Mouse (Mus musculus) limb, embryonic 15.5 days (tissue): ENCODE results near the gene Xdh. TPM values are rescaled to one million over a fixed set of nuclear protein-coding genes. Genes with fewer than 3 reads are reported as not detected.

Experiments used
- ATAC-seq: fragments of 200-750 bp; cut with Nextera tagmentation; 2 replicates; pipeline ENCODE4 v1.8.0; 2017; ENCODE audit warnings: low read depth, moderate TSS enrichment; ENCODE audit not compliant: insufficient number of reproducible peaks, low FRiP score, low TSS enrichment
- H3K27ac ChIP-seq: fragments of 300-500 bp; sonication (generic); 2 replicates; pipeline ENCODE4 v1.5.1; 2015; ENCODE audit warnings: moderate library complexity, mild to moderate bottlenecking, inconsistent platforms
- H3K27me3 ChIP-seq: fragments of 300-500 bp; sonication (generic); 2 replicates; pipeline ENCODE4 v1.6.1; 2015; ENCODE audit warnings: inconsistent platforms
- H3K36me3 ChIP-seq: fragments of 300-500 bp; sonication (generic); 2 replicates; pipeline ENCODE4 v1.6.1; 2015; ENCODE audit warnings: inconsistent platforms
- H3K4me1 ChIP-seq: fragments of 300-500 bp; sonication (generic); 2 replicates; pipeline ENCODE4 v1.6.1; 2015; ENCODE audit warnings: inconsistent platforms
- H3K4me2 ChIP-seq: fragments of 300-500 bp; sonication (generic); 2 replicates; pipeline ENCODE4 v1.6.1; 2015; ENCODE audit warnings: mild to moderate bottlenecking, inconsistent platforms
- H3K4me3 ChIP-seq: fragments of 300-500 bp; sonication (generic); 2 replicates; pipeline ENCODE4 v1.5.1; 2015; ENCODE audit warnings: mild to moderate bottlenecking, inconsistent platforms
- H3K9ac ChIP-seq: fragments of 300-500 bp; sonication (generic); 2 replicates; pipeline ENCODE4 v1.6.1; 2015; ENCODE audit warnings: inconsistent platforms
- H3K9me3 ChIP-seq: fragments of 300-500 bp; sonication (generic); 2 replicates; pipeline ENCODE4 v1.6.1; 2016; ENCODE audit warnings: inconsistent platforms
- WGBS: fragments of 180-500 bp; shearing (Covaris S2); methylation state at CpG from one replicate; pipeline ENCODE4 v1.1.7; 2015; 5-methylcytosine and 5-hydroxymethylcytosine counted together
- polyA plus RNA-seq: library from polyadenylated mRNA; unstranded; fragments of >200 nt; fragmentation: Nextera tagmentation; extraction: Ambion mirVana; gene quantifications from 2 replicates; pipeline ENCODE4 v1.2.1, GENCODE M21; 2015

Gene Xdh
- polyA plus RNA-seq, 1 experiment from 2014 or later = 1.2 TPM

DNA sequence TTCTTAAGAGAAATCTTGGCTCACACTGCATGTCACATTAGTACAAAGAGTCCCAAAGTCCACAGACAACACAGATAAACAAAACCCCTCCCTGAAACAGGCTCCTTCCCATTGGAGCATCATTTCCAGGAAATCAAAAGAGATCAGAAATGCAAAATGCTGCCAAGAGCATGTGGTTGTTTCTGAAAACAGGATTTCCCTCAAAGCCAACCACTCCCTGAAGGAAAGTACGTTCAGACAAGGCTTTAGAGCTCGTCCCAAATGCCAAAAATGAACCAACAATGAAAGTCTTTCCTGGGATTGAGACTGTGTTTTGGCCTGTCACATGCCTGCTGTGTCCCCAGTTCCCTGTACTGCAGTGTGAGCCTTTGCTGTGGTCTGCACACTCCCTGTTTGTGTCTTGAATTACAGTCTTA lies 12.6 kb upstream of the Xdh start:
- H3K4me1 ChIP-seq = peaks cover 13% of the 10 kb centered on the region
- no peak for ATAC-seq
- H3K4me2 ChIP-seq = no peak overlapping the region
- 12% methylated on average over 2 of the region's 2 CpGs for WGBS
- H3K27me3 ChIP-seq = no peaks in the 10 kb centered on the region
- H3K4me3 ChIP-seq = no peak overlapping the region
- no peak overlapping the region for H3K9ac ChIP-seq
- H3K36me3 ChIP-seq = no peaks in the 10 kb centered on the region
- H3K27ac ChIP-seq = peak overlapping the region; percentile 40; the same call in 1 of the 2 replicates
- no peaks in the 10 kb centered on the region for H3K9me3 ChIP-seq

DNA sequence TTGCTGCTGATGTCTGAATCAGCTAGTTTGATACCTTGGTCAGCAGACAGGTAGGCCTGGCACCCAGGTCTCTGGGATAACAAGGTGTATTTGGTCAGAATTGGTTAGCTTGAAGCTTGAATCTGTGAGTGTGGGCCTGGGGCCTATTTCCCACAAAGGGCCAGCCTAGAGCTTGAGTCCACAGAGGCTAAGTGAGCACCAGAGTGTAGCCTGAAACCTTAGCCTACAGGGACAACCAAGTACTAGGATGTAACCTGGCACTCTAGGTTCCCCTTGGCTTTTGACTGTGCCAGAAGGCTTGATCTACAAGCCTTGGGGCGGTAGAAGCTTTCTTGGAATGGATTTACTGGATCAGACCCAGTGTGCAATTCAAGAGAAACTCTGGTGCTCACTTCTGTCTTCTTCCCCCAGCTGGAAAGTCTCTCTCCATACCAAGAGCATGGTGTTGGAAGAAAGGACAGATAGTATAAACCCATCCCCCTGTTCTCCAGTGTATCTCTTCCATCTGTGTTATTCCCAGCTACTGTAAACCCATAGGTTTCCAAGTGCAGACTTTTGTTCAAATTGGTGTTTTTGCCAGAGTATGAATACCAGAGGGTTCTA lies 11.9 kb upstream of the Xdh start:
- Histone ChIP-seq H3K4me1 (peaks cover 13% of the 10 kb centered on the region), H3K9me3 (no peaks in the 10 kb centered on the region), H3K27ac (0 out of 2 replicates have a peak overlapping the region, but pooled peaks have one; percentile 13), H3K36me3 (no peaks in the 10 kb centered on the region), H3K4me2 (no peak overlapping the region), H3K4me3 (no peak overlapping the region), H3K9ac (no peak overlapping the region), H3K27me3 (no peaks in the 10 kb centered on the region)
- ATAC-seq = no peak
- WGBS = 76% methylated on average over 1 of the region's 1 CpGs

DNA sequence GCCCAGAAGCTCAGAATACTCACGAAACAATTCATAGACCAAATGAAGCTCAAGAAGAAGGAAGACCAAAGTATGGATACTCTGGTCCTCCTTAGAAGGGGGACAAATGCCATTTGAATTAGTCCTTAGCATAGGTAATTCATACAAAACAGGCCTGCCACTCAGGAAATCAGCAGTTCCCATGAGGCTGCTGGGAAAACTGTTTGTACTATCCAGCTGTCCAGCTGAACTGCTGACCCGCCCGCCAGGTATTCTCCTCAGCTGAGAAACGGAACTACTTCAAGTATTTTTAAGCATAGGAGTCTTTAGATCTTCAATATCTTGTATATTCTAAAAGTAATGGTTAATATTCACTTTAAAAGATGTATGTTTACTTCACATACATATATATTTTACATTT lies 10.7 kb upstream of the Xdh start:
- 89% methylated on average over 4 of the region's 4 CpGs for WGBS
- Histone ChIP-seq H3K4me3 (no peak overlapping the region), H3K36me3 (no peaks in the 10 kb centered on the region), H3K27ac (no peak overlapping the region), H3K4me2 (no peak overlapping the region), H3K4me1 (peaks cover 13% of the 10 kb centered on the region), H3K27me3 (no peaks in the 10 kb centered on the region), H3K9me3 (no peaks in the 10 kb centered on the region), H3K9ac (no peak overlapping the region)
- ATAC-seq = no peak

DNA sequence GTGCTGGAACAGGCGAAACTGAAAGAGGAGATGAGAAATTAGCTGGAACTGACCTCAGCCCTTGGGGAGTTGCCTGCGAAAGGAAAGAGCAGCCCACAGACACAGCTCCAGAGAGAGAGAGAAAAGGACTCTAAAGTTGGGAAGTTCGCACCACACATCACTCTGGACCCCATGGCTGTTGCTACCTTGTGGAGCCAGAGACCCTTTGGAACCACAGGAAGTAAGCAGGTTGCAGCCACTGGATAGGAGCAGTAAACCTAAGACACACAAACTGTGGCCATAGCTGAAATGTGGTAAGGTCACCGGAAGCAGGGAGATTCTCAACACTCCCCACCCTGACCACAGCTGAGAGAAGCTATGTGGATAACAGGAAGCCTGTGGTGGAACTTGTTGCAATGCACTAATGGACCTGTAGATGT lies 2.1 kb upstream of the Xdh start:
- Histone ChIP-seq H3K9ac (no peak overlapping the region), H3K4me3 (no peak overlapping the region), H3K9me3 (no peaks in the 10 kb centered on the region), H3K27ac (no peak overlapping the region), H3K36me3 (no peaks in the 10 kb centered on the region), H3K27me3 (no peaks in the 10 kb centered on the region), H3K4me2 (no peak overlapping the region), H3K4me1 (no peaks in the 10 kb centered on the region)
- WGBS = 78% methylated on average over 4 of the region's 4 CpGs
- no peak for ATAC-seq

DNA sequence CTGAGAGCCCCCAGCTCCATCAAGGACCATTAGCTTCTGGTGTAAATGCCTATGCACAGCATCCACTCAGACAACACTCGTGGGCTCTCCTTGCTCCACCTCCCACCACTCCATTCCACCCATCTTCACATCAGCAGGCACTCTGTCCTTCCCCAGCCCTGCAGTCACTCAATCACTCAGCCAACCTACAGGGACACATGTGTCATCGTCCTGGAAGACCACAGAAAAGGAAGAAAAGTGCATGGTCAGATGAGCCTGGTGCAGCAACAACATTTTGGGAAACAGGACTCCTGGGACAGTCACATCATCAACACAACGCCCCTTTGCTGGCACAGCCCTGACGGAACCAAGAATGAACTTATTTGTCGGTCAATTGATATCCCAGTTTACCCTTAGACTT lies 974 bp upstream of the Xdh start:
- 81% methylated on average over 5 of the region's 5 CpGs for WGBS
- Histone ChIP-seq H3K4me3 (no peak overlapping the region), H3K4me2 (no peak overlapping the region), H3K9ac (no peak overlapping the region), H3K27ac (no peak overlapping the region), H3K27me3 (no peaks in the 10 kb centered on the region), H3K36me3 (no peaks in the 10 kb centered on the region), H3K4me1 (no peaks in the 10 kb centered on the region), H3K9me3 (no peaks in the 10 kb centered on the region)
- no peak for ATAC-seq

DNA sequence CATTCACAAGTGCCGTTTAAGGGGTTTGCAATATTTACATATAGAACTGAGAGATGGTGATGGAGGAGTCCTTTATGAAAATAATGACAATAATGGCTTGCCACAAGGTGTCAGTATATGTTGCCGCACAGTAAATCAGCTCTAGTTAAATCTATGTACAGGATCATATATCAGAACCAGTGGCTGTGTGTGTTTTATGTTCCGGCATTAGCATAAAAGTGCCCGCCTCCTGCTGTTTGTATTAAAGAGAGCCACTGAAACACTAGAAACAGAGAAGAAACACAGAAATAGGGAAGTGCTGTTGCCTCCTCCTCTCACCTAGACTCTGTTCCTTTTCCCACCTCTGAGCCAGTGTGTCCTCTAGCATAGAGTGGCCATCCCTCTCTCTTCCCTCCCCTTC lies 498 bp downstream of the Xdh start:
- Histone ChIP-seq H3K36me3 (no peaks in the 10 kb centered on the region), H3K27ac (no peak overlapping the region), H3K9ac (no peak overlapping the region), H3K9me3 (no peaks in the 10 kb centered on the region), H3K27me3 (no peaks in the 10 kb centered on the region), H3K4me2 (no peak overlapping the region), H3K4me3 (no peak overlapping the region), H3K4me1 (no peaks in the 10 kb centered on the region)
- 37% methylated on average over 4 of the region's 4 CpGs for WGBS
- ATAC-seq = no peak

DNA sequence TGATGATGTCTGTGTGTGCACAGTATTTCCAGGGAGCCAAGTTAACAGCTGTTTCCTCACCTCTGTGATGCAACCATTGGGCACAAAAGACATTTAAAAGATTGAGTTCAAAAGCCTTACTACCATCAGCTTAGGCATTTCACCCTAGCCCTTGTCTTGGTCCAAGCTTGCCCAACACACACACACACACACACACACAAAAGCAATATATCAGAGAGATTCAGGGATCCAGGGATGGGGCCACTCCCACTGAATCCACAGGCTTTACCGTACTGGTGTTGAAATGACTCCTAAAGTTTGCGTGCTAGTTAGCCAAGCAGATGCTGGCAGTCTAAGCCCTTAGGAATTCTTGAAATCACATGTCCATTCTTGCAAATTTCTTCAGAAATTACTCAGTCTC lies 1.2 kb downstream of the Xdh start:
- Histone ChIP-seq H3K4me1 (no peaks in the 10 kb centered on the region), H3K27ac (no peak overlapping the region), H3K4me3 (no peak overlapping the region), H3K9ac (no peak overlapping the region), H3K27me3 (no peaks in the 10 kb centered on the region), H3K36me3 (no peaks in the 10 kb centered on the region), H3K4me2 (no peak overlapping the region), H3K9me3 (no peaks in the 10 kb centered on the region)
- WGBS = 62% methylated on average over 2 of the region's 2 CpGs
- no peak for ATAC-seq

DNA sequence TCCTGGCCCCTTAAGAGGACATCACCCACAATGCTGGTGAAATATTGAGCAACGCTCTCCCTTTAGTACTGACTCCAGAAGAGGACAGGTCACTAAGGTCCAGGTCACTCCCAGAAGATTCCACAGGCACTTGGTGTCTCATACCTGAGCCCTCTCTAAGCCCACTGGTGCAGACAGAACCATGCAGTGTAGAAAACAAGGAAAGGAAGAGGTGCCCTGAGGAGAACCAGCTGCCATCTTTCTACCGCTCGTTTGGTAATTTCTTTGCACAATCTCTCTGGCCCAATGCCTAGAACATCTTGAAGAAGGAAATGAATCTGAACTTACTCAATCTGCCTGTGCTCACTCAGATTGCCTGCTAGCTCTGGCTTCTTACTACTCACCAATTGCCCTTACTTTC lies 2.0 kb downstream of the Xdh start:
- Histone ChIP-seq H3K9me3 (no peaks in the 10 kb centered on the region), H3K27me3 (no peaks in the 10 kb centered on the region), H3K4me2 (no peak overlapping the region), H3K9ac (no peak overlapping the region), H3K36me3 (no peaks in the 10 kb centered on the region), H3K4me1 (no peaks in the 10 kb centered on the region), H3K4me3 (no peak overlapping the region), H3K27ac (no peak overlapping the region)
- no peak for ATAC-seq
- WGBS = 71% methylated on average over 3 of the region's 3 CpGs

DNA sequence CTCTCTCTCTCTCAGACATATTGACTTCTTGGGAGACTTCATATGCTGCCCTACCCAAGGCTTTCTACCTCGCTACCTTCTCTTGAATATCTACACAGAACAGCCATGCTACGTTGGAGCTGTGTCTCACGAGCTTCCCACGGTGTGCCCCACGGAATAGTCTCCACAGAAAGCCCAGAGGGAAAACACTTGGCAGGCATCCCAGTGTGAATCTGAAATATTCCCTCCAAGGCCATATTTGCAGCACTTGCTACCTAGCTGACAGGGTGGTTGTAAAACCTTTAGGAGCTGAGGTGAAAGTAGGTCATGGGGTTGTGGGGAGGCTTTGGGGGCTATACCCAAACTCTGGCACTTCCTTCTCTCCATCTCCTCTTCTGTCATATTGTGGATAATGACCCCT lies 3.1 kb downstream of the Xdh start:
- Histone ChIP-seq H3K4me2 (no peak overlapping the region), H3K27ac (no peak overlapping the region), H3K4me3 (no peak overlapping the region), H3K9me3 (no peaks in the 10 kb centered on the region), H3K9ac (no peak overlapping the region), H3K27me3 (no peaks in the 10 kb centered on the region), H3K36me3 (no peaks in the 10 kb centered on the region), H3K4me1 (no peaks in the 10 kb centered on the region)
- no peak for ATAC-seq
- WGBS = 53% methylated on average over 5 of the region's 5 CpGs

DNA sequence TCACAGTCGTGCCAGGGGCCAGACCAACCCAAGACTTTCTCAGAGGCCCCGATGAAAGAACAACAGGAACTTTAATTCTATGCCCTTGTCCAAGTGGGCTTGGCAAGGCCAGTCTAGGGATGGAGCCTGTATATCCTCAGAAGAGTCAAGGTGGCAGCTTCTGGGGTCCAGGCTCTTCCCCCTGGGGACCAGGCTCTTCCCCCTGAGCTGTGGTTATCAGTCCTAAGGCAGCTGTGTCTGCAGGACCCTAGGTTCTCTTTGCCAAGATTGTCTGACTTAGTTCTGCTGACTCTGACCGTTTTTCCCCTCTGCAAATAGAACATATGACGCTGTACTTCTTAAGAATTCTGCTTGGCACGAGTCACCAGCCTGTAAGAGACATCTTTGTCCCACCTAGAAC lies 5.3 kb downstream of the Xdh start:
- H3K4me2 ChIP-seq = no peak overlapping the region
- H3K27me3 ChIP-seq = no peaks in the 10 kb centered on the region
- H3K36me3 ChIP-seq = no peaks in the 10 kb centered on the region
- WGBS = 76% methylated on average over 5 of the region's 5 CpGs
- no peaks in the 10 kb centered on the region for H3K4me1 ChIP-seq
- no peak overlapping the region for H3K27ac ChIP-seq
- no peak for ATAC-seq
- H3K4me3 ChIP-seq = no peak overlapping the region
- no peak overlapping the region for H3K9ac ChIP-seq
- H3K9me3 ChIP-seq = no peaks in the 10 kb centered on the region

DNA sequence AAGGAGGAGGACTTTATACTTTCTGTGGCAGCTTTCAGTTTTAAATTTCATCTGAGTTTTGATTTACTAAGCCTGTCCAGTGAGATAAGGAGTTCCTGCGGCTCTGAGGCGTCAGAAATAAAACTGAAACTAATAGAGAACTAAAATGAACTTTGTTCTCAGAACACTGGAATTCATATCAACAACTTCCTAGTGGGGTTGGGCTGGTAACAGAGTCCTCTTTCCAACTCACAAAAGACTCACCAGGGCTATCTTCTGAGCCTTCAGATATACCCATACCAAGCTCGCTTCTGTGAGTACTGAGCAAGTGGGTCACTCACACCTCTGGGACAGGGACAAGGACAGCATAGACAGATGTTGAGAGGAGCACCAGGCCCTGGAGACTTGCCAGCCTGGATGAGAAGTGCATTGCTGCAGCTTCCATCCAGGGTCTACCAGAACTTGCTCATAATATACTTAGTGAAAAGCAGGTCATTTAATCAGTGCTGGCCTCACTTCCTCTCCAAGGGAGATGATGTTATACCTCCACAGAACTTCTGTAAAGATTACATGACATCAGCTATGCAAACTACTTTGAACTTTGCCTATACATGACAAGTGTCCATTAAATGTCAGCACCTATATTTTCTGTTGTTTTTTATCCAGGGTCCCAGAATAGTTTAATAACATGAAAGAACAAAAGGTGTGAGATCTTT lies 7.6 kb downstream of the Xdh start:
- Histone ChIP-seq H3K36me3 (no peaks in the 10 kb centered on the region), H3K4me2 (no peak overlapping the region), H3K4me1 (no peaks in the 10 kb centered on the region), H3K27me3 (no peaks in the 10 kb centered on the region), H3K27ac (no peak overlapping the region), H3K4me3 (no peak overlapping the region), H3K9me3 (no peaks in the 10 kb centered on the region), H3K9ac (no peak overlapping the region)
- ATAC-seq = no peak
- WGBS = 70% methylated on average over 3 of the region's 3 CpGs

DNA sequence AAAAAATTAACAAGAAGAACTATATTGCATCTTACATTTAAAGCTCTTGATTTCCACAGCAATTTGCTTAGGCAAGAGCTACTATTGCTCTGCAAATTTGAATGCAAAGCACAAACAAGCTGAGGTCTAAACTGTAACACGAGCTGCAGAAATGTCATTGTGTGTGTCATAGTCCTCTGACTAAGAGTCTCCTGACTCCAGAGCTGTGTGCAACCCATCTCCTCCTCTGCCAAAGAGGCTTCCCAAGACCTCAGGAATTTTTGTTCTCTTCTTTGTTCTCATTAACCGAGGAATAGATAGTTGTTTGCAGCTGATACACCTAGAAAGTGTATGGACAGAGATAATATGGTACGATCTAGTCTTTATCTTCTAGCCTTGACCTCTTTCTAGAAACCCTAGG lies 8.2 kb downstream of the Xdh start:
- no peaks in the 10 kb centered on the region for H3K4me1 ChIP-seq
- ATAC-seq = no peak
- WGBS = 75% methylated on average over 3 of the region's 3 CpGs
- no peak overlapping the region for H3K27ac ChIP-seq
- no peak overlapping the region for H3K9ac ChIP-seq
- no peaks in the 10 kb centered on the region for H3K36me3 ChIP-seq
- no peaks in the 10 kb centered on the region for H3K27me3 ChIP-seq
- no peak overlapping the region for H3K4me2 ChIP-seq
- H3K9me3 ChIP-seq = no peaks in the 10 kb centered on the region
- H3K4me3 ChIP-seq = no peak overlapping the region

DNA sequence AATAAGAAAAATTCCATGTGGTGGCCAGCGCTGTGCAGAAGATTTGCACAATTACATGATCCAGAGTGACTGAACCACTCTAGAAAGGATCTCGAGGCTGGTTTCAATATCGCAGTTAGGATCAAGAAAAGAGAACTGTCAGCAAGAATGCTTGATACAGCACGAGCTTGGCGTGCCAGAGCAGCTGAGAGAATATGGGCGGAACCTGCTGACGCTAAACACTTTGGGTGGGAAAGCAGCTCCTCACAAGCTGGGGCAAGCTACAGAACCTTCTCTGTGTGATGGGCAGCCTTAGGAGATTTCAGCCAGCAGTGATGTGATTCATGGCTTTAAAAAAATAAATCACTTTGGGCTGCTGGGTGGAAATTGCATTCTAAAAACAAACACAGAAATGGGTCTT lies 12.9 kb downstream of the Xdh start:
- Histone ChIP-seq H3K36me3 (no peaks in the 10 kb centered on the region), H3K27ac (no peak overlapping the region), H3K27me3 (no peaks in the 10 kb centered on the region), H3K4me3 (no peak overlapping the region), H3K9me3 (no peaks in the 10 kb centered on the region), H3K4me1 (no peaks in the 10 kb centered on the region), H3K9ac (no peak overlapping the region), H3K4me2 (no peak overlapping the region)
- WGBS = 52% methylated on average over 7 of the region's 7 CpGs
- no peak for ATAC-seq
